Mouse (Mus musculus) CH12.LX (cell line): ENCODE data around the gene Ppp2ca. TPM values are rescaled to one million over a fixed set of nuclear protein-coding genes. Genes with fewer than 3 reads are reported as not detected.
A peak's percentile ranks its signal among the peaks of the same experiment; 100 is the strongest.

Experiments used
- DNase-seq: peaks from one replicate; pipeline ENCODE4 v3.0.0-alpha.2; 2013; ENCODE audit errors: extremely low read depth
- H3K27ac ChIP-seq: 2 replicates; pipeline ENCODE4 v1.5.1; 2012; ENCODE audit warnings: low read depth, mild to moderate bottlenecking, control low read depth, moderate library complexity; ENCODE audit not compliant: insufficient read depth
- H3K27me3 ChIP-seq: replicated peaks from 2 replicates; pipeline ENCODE3; 2012; ENCODE audit warnings: inconsistent platforms
- H3K36me3 ChIP-seq, 2 experiments: replicated peaks in 1 of 2; 2 replicates each; pipeline versions ENCODE3 to v1.6.1; 2012; ENCODE audit warnings: inconsistent platforms in 1 of 2, low read length in 1 of 2, mild to moderate bottlenecking in 1 of 2, mixed read lengths in 1 of 2, moderate library complexity in 1 of 2; ENCODE audit not compliant: control insufficient read depth in 1 of 2, insufficient read depth in 1 of 2
- H3K4me1 ChIP-seq, 2 experiments: 2 replicates each; pipeline ENCODE4 v1.6.1; 2012; ENCODE audit warnings: inconsistent platforms in 1 of 2, moderate library complexity in 1 of 2; ENCODE audit not compliant: insufficient read depth in 2 of 2, control insufficient read depth in 1 of 2
- H3K4me2 ChIP-seq: 2 replicates; pipeline ENCODE4 v1.6.1; 2012; ENCODE audit warnings: low read depth, mild to moderate bottlenecking, control low read depth; ENCODE audit not compliant: poor library complexity, insufficient read depth, severe bottlenecking
- H3K4me3 ChIP-seq, 3 experiments: fragments of 150-350 bp in 1 of 3; sonication (generic) in 1 of 3; replicated peaks in 1 of 3; 2 replicates each; pipeline versions ENCODE3 to v1.5.1; 2011 to 2012; ENCODE audit warnings: low read depth in 2 of 3, low read length in 2 of 3, mild to moderate bottlenecking in 2 of 3, moderate library complexity in 2 of 3, control low read depth in 1 of 3, improper control_type of control experiment in 1 of 3, inconsistent platforms in 1 of 3, mixed read lengths in 1 of 3; ENCODE audit not compliant: poor library complexity in 1 of 3
- H3K79me2 ChIP-seq: replicated peaks from 2 replicates; pipeline ENCODE4 v1.6.1; 2012; ENCODE audit warnings: mild to moderate bottlenecking, moderate library complexity; ENCODE audit not compliant: control insufficient read depth, poor library complexity, insufficient read depth, severe bottlenecking; ENCODE audit errors: extremely low read depth
- H3K9ac ChIP-seq: 2 replicates; pipeline ENCODE4 v1.6.1; 2012; ENCODE audit warnings: low read depth, mild to moderate bottlenecking, control low read depth, moderate library complexity; ENCODE audit not compliant: insufficient read depth
- H3K9me3 ChIP-seq: replicated peaks from 2 replicates; pipeline ENCODE3; 2012; ENCODE audit warnings: low read length, inconsistent platforms, mixed read lengths
- BHLHE40 ChIP-seq: IDR thresholded peaks from 2 replicates; pipeline ENCODE4 v1.6.1; 2011; ENCODE audit warnings: mild to moderate bottlenecking, low read depth, low read length, improper control_type of control experiment
- CHD1 ChIP-seq: IDR thresholded peaks from 2 replicates; pipeline ENCODE4 v1.6.1; 2012; ENCODE audit warnings: low read depth, low read length, improper control_type of control experiment, inconsistent platforms
- CHD2 ChIP-seq: IDR thresholded peaks from 2 replicates; pipeline ENCODE4 v1.6.1; 2011; ENCODE audit warnings: low read length, improper control_type of control experiment
- CTCF ChIP-seq, 2 experiments: IDR thresholded peaks in 1 of 2; conservative IDR thresholded peaks in 1 of 2; 2 replicates each; pipeline ENCODE4 v1.5.1; 2011 to 2012; ENCODE audit warnings: low read depth in 2 of 2, low read length in 2 of 2, improper control_type of control experiment in 1 of 2, inconsistent platforms in 1 of 2, mild to moderate bottlenecking in 1 of 2, moderate library complexity in 1 of 2
- E2F4 ChIP-seq: IDR thresholded peaks from 2 replicates; pipeline ENCODE4 v1.6.1; 2011; ENCODE audit warnings: low read depth, low read length, improper control_type of control experiment; ENCODE audit not compliant: insufficient replicate concordance
- ELF1 ChIP-seq: IDR thresholded peaks from 2 replicates; pipeline ENCODE4 v1.6.1; 2014; ENCODE audit warnings: low read depth, mild to moderate bottlenecking, inconsistent platforms, low read length, improper control_type of control experiment
- EP300 ChIP-seq: IDR thresholded peaks from 2 replicates; pipeline ENCODE4 v1.6.1; 2011; ENCODE audit warnings: low read length, improper control_type of control experiment
- ETS1 ChIP-seq: conservative IDR thresholded peaks from 2 replicates; pipeline ENCODE4 v1.6.1; 2012; ENCODE audit warnings: low read depth, mild to moderate bottlenecking, inconsistent platforms, low read length, improper control_type of control experiment, moderate library complexity
- GABPA ChIP-seq: IDR thresholded peaks from 2 replicates; pipeline ENCODE4 v1.6.1; 2012; ENCODE audit warnings: low read depth, low read length, improper control_type of control experiment, inconsistent platforms; ENCODE audit not compliant: insufficient replicate concordance
- HCFC1 ChIP-seq: IDR thresholded peaks from 2 replicates; pipeline ENCODE4 v1.6.1; 2012; ENCODE audit warnings: low read depth, mild to moderate bottlenecking, inconsistent platforms, low read length, improper control_type of control experiment
- IRF4 ChIP-seq: IDR thresholded peaks from 2 replicates; pipeline ENCODE4 v1.6.1; 2014; ENCODE audit warnings: low read depth, mild to moderate bottlenecking, inconsistent platforms, low read length, improper control_type of control experiment
- JUN ChIP-seq: IDR thresholded peaks from 2 replicates; pipeline ENCODE4 v1.6.1; 2011; ENCODE audit warnings: low read depth, mild to moderate bottlenecking, low read length, improper control_type of control experiment, moderate library complexity; ENCODE audit not compliant: insufficient read depth
- JUND ChIP-seq: conservative IDR thresholded peaks from 2 replicates; pipeline ENCODE4 v1.6.1; 2011; ENCODE audit warnings: low read depth, low read length, improper control_type of control experiment
- KAT2A ChIP-seq: IDR thresholded peaks from 2 replicates; pipeline ENCODE4 v1.6.1; 2012; ENCODE audit warnings: low read length, improper control_type of control experiment, inconsistent platforms; ENCODE audit not compliant: insufficient replicate concordance
- MAFK ChIP-seq: IDR thresholded peaks from 2 replicates; pipeline ENCODE4 v1.6.1; 2011; ENCODE audit warnings: low read length, improper control_type of control experiment; ENCODE audit not compliant: insufficient replicate concordance
- MAX ChIP-seq: IDR thresholded peaks from 2 replicates; pipeline ENCODE4 v1.6.1; 2011; ENCODE audit warnings: low read length, improper control_type of control experiment
- MAZ ChIP-seq: IDR thresholded peaks from 2 replicates; pipeline ENCODE4 v1.6.1; 2012; ENCODE audit warnings: low read depth, mild to moderate bottlenecking, inconsistent platforms, low read length, improper control_type of control experiment, moderate library complexity
- MEF2A ChIP-seq: IDR thresholded peaks from 2 replicates; pipeline ENCODE4 v1.6.1; 2014; ENCODE audit warnings: low read depth, mild to moderate bottlenecking, inconsistent platforms, low read length, improper control_type of control experiment, borderline replicate concordance
- MXI1 ChIP-seq: IDR thresholded peaks from 2 replicates; pipeline ENCODE4 v1.6.1; 2011; ENCODE audit warnings: mild to moderate bottlenecking, low read depth, low read length, improper control_type of control experiment
- MYC ChIP-seq: IDR thresholded peaks from 2 replicates; pipeline ENCODE4 v1.6.1; 2011; ENCODE audit warnings: low read depth, mild to moderate bottlenecking, improper control_type of control experiment, low read length
- NELFE ChIP-seq: IDR thresholded peaks from 2 replicates; pipeline ENCODE4 v1.6.1; 2011; ENCODE audit warnings: low read depth, low read length, improper control_type of control experiment
- NRF1 ChIP-seq: IDR thresholded peaks from 2 replicates; pipeline ENCODE4 v1.6.1; 2014; ENCODE audit warnings: low read depth, mild to moderate bottlenecking, inconsistent platforms, low read length, improper control_type of control experiment, moderate library complexity
- PAX5 ChIP-seq: IDR thresholded peaks from 2 replicates; pipeline ENCODE4 v1.6.1; 2012; ENCODE audit warnings: low read length, inconsistent platforms, mixed read lengths
- POLR2A ChIP-seq: IDR thresholded peaks from 2 replicates; pipeline ENCODE4 v1.6.1; 2011; ENCODE audit warnings: low read depth, mild to moderate bottlenecking, improper control_type of control experiment, low read length
- POLR2AphosphoS2 ChIP-seq: IDR thresholded peaks from 2 replicates; pipeline ENCODE4 v1.6.1; 2011; ENCODE audit warnings: low read depth, low read length, improper control_type of control experiment
- RAD21 ChIP-seq: IDR thresholded peaks from 2 replicates; pipeline ENCODE4 v1.6.1; 2011; ENCODE audit warnings: low read depth, mild to moderate bottlenecking, low read length, improper control_type of control experiment, moderate library complexity
- RCOR1 ChIP-seq: conservative IDR thresholded peaks from 2 replicates; pipeline ENCODE4 v1.6.1; 2012; ENCODE audit warnings: low read depth, mild to moderate bottlenecking, inconsistent platforms, low read length, improper control_type of control experiment
- SIN3A ChIP-seq: IDR thresholded peaks from 2 replicates; pipeline ENCODE4 v1.6.1; 2012; ENCODE audit warnings: low read length, improper control_type of control experiment, inconsistent platforms
- SMC3 ChIP-seq: IDR thresholded peaks from 2 replicates; pipeline ENCODE4 v1.6.1; 2011; ENCODE audit warnings: low read depth, low read length, improper control_type of control experiment
- TBP ChIP-seq: conservative IDR thresholded peaks from 2 replicates; pipeline ENCODE4 v1.6.1; 2011; ENCODE audit warnings: low read depth, low read length, improper control_type of control experiment
- TCF12 ChIP-seq: IDR thresholded peaks from 2 replicates; pipeline ENCODE4 v1.6.1; 2014; ENCODE audit warnings: low read depth, mild to moderate bottlenecking, inconsistent platforms, low read length, improper control_type of control experiment
- UBTF ChIP-seq: IDR thresholded peaks from 2 replicates; pipeline ENCODE4 v1.6.1; 2012; ENCODE audit warnings: low read depth, mild to moderate bottlenecking, inconsistent platforms, low read length, improper control_type of control experiment, moderate library complexity
- USF1 ChIP-seq: IDR thresholded peaks from 2 replicates; pipeline ENCODE4 v1.6.1; 2014; ENCODE audit warnings: low read depth, mild to moderate bottlenecking, inconsistent platforms, low read length, improper control_type of control experiment
- USF2 ChIP-seq: conservative IDR thresholded peaks from 2 replicates; pipeline ENCODE4 v1.6.1; 2011; ENCODE audit warnings: low read depth, low read length, improper control_type of control experiment
- ZC3H11A ChIP-seq: IDR thresholded peaks from 2 replicates; pipeline ENCODE4 v1.6.1; 2012; ENCODE audit warnings: low read depth, mild to moderate bottlenecking, inconsistent platforms, low read length, improper control_type of control experiment
- ZKSCAN1 ChIP-seq: IDR thresholded peaks from 2 replicates; pipeline ENCODE4 v1.6.1; 2012; ENCODE audit warnings: low read depth, inconsistent platforms, low read length, improper control_type of control experiment, borderline replicate concordance
- ZMIZ1 ChIP-seq: IDR thresholded peaks from 2 replicates; pipeline ENCODE4 v1.6.1; 2012; ENCODE audit warnings: low read depth, mild to moderate bottlenecking, inconsistent platforms, low read length, improper control_type of control experiment
- ZNF384 ChIP-seq: IDR thresholded peaks from 2 replicates; pipeline ENCODE4 v1.6.1; 2012; ENCODE audit warnings: low read depth, low read length, improper control_type of control experiment, inconsistent platforms
- dilution Hi-C: fragments of 300-500 bp; cut with MboI; formaldehyde crosslinking; loops from 2 replicates; pipeline ENCODE4 v1.14.3; 2020; ENCODE audit warnings: low sequenced_read_pairs; ENCODE audit not compliant: extremely low pct_unique_long_range_greater_than_20kb, extremely low pct_ligation_motif_present
- in situ Hi-C: fragments of 300-500 bp; cut with MboI; formaldehyde crosslinking; loops from 3 replicates; pipeline ENCODE4 v1.14.3; 2019; ENCODE audit warnings: low sequenced_read_pairs, low pct_ligation_motif_present, low pct_unique_long_range_greater_than_20kb, mixed read lengths
- polyA plus RNA-seq: library from polyadenylated mRNA; unstranded; fragments of >175 nt; gene quantifications from 2 replicates; pipeline ENCODE4 v1.2.1, GENCODE M21; 2012; ENCODE audit warnings: low read depth; ENCODE audit not compliant: insufficient read length
- total RNA-seq, 2 experiments: library from RNA; depleted of rRNA; stranded (reverse); fragments of 300-350 nt in 1 of 2; fragments of >200 nt in 1 of 2; gene quantifications; 2 replicates each; pipeline ENCODE4 v1.2.3; 2012 to 2014

The Ppp2ca gene
- total and polyA plus RNA-seq, 3 experiments: 85.5 to 185 (median 177) TPM

DNA sequence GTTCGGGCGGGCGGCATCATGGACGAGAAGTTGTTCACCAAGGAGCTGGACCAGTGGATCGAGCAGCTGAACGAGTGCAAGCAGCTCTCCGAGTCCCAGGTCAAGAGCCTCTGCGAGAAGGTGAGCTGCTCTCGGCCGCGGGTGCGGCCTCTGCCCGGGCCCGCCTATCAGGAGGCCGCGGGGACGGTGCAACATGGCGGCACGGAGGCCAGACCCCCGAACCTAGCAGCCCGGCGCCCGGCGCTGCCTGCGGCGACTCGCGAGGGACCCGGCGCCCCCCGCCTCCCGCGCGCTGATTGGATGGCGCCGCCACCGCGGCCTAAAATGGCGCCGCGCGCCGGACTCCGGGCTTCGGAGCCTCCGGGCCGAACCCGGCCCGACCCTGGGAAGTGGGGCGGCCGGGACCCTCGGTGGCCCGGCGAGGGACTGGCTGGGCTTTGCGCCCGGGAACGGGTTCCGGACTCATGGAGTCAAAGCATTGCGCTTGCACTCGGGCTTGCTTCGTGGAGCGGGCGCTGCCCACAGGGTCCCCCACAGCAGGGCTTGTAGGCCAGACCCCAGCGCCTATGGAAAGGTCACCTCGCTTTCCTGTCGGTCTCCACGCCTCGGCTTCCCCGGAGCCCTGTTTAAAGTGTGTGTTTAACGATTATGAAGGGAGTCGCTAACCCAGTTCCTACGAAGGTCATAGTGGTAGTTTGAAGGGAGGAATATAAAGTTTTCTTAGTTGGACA, 715 bp downstream of the Ppp2ca start:
- H3K4me1 ChIP-seq: peaks cover 21 to 50% of the 10 kb centered on the region in 2 experiments
- peak; percentile 68; the same call in 1 of the 2 replicates for TF ChIP-seq UBTF
- TF ChIP-seq USF2: no peak
- TF ChIP-seq ZMIZ1: peak; percentile 18
- no peak for TF ChIP-seq JUN
- TF ChIP-seq USF1: no peak
- TF ChIP-seq RCOR1: no peak
- no peak for TF ChIP-seq MYC
- no peak for TF ChIP-seq ZC3H11A
- no peak for TF ChIP-seq EP300
- no peak for TF ChIP-seq ZKSCAN1
- peak; percentile 54; the same call in 1 of the 2 replicates for TF ChIP-seq MXI1
- TF ChIP-seq CTCF (conservative IDR thresholded peaks at IDR 0.05 in 1 of 2, IDR thresholded peaks at IDR 0.05 in 1 of 2; ENCODE audit: low read depth in 2 of 2, low read length in 2 of 2): no peak
- no peak for TF ChIP-seq ZNF384
- no peak for TF ChIP-seq MAFK
- TF ChIP-seq TCF12: peak; percentile 40; the same call in 1 of the 2 replicates
- TF ChIP-seq PAX5: no peak
- TF ChIP-seq E2F4: no peak
- no peak for TF ChIP-seq SMC3
- TF ChIP-seq POLR2A: peak; percentile 71
- no peak for TF ChIP-seq CHD2
- no peak for TF ChIP-seq HCFC1
- TF ChIP-seq GABPA: no peak
- TF ChIP-seq POLR2AphosphoS2: no peak
- TF ChIP-seq JUND: no peak
- TF ChIP-seq KAT2A: no peak
- no peak for TF ChIP-seq MAZ
- 0 out of 2 replicates have a peak, but pooled peaks have one; percentile 14 for TF ChIP-seq SIN3A
- TF ChIP-seq NELFE: no peak
- no peak for TF ChIP-seq IRF4
- TF ChIP-seq MAX: no peak
- no peak; the same call in 1 of the 2 replicates for TF ChIP-seq CHD1
- no peak for TF ChIP-seq BHLHE40
- peak; percentile 57; the same call in 1 of the 2 replicates for TF ChIP-seq NRF1
- no peak for TF ChIP-seq MEF2A
- TF ChIP-seq ELF1: no peak
- TF ChIP-seq TBP: no peak
- no peak for TF ChIP-seq ETS1
- no peak for TF ChIP-seq RAD21
- no peaks in the 10 kb centered on the region for H3K9me3 ChIP-seq
- H3K27me3 ChIP-seq: no peaks in the 10 kb centered on the region
- H3K9ac ChIP-seq: peak overlapping the region; percentile 100
- in situ Hi-C loops (no loop called here), dilution Hi-C loops (no loop called here)
- H3K4me3 ChIP-seq: peak overlapping the region; percentile 77 to 96 (median 85)
- peak; percentile 54 for DNase-seq
- peaks cover 6 to 29% of the 10 kb centered on the region in 2 experiments for H3K36me3 ChIP-seq
- H3K4me2 ChIP-seq: no peak overlapping the region
- peak overlapping the region; percentile 85 for H3K27ac ChIP-seq
- peaks cover 55% of the 10 kb centered on the region for H3K79me2 ChIP-seq
